Mouse (Mus musculus) spleen, adult 2 months (tissue): Measurements from ENCODE around the gene Txndc17. TPM values are rescaled to one million over a fixed set of nuclear protein-coding genes. Genes with fewer than 3 reads are reported as not detected.

Experiments
- DNase-seq, 2 experiments: peaks; one replicate each; pipeline versions ENCODE4 v3.0.0 to v3.0.0-alpha.2; 2012 to 2021; ENCODE audit warnings: low spot score in 2 of 2, low read depth in 1 of 2
- H3K27ac ChIP-seq: fragments of 200-500 bp; 2 replicates; pipeline ENCODE4 v1.5.1; 2012; ENCODE audit warnings: low read length, inconsistent platforms; ENCODE audit not compliant: insufficient read depth
- H3K27me3 ChIP-seq: fragments of 200-500 bp; 2 replicates; pipeline ENCODE4 v1.6.1; 2012; ENCODE audit warnings: mild to moderate bottlenecking, moderate library complexity, low read length, inconsistent platforms; ENCODE audit not compliant: control insufficient read depth, insufficient read depth
- H3K36me3 ChIP-seq: fragments of 200-500 bp; 2 replicates; pipeline ENCODE4 v1.6.1; 2012; ENCODE audit warnings: mild to moderate bottlenecking, low read length, inconsistent platforms; ENCODE audit not compliant: control insufficient read depth, insufficient read depth
- H3K4me1 ChIP-seq: fragments of 200-500 bp; 2 replicates; pipeline ENCODE4 v1.6.1; 2011; ENCODE audit warnings: inconsistent platforms; ENCODE audit not compliant: control insufficient read depth, insufficient read depth, insufficient read length
- H3K4me3 ChIP-seq: fragments of 200-500 bp; 2 replicates; pipeline ENCODE4 v1.5.1; 2011; ENCODE audit warnings: mild to moderate bottlenecking, inconsistent platforms; ENCODE audit not compliant: insufficient read depth, insufficient read length; ENCODE audit errors: extremely low read depth
- CTCF ChIP-seq: fragments of 200-500 bp; IDR thresholded peaks from 2 replicates; pipeline ENCODE4 v1.5.1; 2011; ENCODE audit warnings: mild to moderate bottlenecking, inconsistent platforms; ENCODE audit not compliant: insufficient read depth, insufficient read length, insufficient replicate concordance; ENCODE audit errors: extremely low read depth
- POLR2A ChIP-seq: fragments of 200-500 bp; IDR thresholded peaks from 2 replicates; pipeline ENCODE4 v1.6.1; 2011; ENCODE audit warnings: low read depth, low read length, inconsistent platforms
- WGBS: fragments of 180-500 bp; shearing (Covaris S2); methylation state at CpG from one replicate; pipeline ENCODE4 v1.1.7; 2018; 5-methylcytosine and 5-hydroxymethylcytosine counted together
- polyA plus RNA-seq: library from polyadenylated mRNA; depleted of rRNA; stranded (reverse); fragments of >200 nt; gene quantifications from 2 replicates; pipeline ENCODE4 v1.2.3, GENCODE M21; 2012

Txndc17 gene
- polyA plus RNA-seq, 1 experiment = 15.8 TPM

DNA sequence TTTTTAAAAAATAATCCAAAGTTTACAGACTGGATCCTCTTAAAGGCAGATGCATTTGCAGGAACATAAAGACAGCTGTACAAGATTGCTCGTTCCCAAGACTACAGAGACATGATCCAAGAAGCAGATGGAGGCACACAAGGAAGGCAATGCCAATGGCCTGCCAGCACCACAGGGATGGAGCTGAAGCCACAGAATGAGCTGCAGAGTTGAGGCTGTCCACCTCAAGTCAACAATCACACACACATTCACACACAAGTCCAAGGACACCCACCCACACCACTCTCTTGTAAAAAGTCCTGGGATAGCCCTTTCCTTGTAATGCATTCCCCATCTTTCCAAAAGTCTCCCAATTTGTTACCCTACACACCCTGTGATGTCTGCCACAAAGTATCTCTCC, 3.9 kb upstream of the Txndc17 start:
- H3K27me3 ChIP-seq = no peaks in the 10 kb centered on the region
- no peak overlapping the region for H3K4me3 ChIP-seq
- H3K36me3 ChIP-seq = peaks cover 6% of the 10 kb centered on the region
- H3K27ac ChIP-seq = no peak overlapping the region
- WGBS = 95% methylated on average over 1 of the region's 1 CpGs
- DNase-seq = no peak
- TF ChIP-seq POLR2A (no peak), CTCF (no peak)
- H3K4me1 ChIP-seq = no peaks in the 10 kb centered on the region; the same call in 1 of the 2 replicates

- H3K4me3 ChIP-seq = no peak overlapping the region
These were observed 2.1 kb upstream of the Txndc17 start for GRCm38 (mm10) chr11:72205256-72205655.

GRCm38 (mm10) chr11:72206341-72207203, 775 bp upstream of the Txndc17 start, which contains the start of gene Gm43951:
TSS of gene Gm43951 (minus strand) at chr11:72206840.
- WGBS = 2% methylated on average over 43 of the region's 43 CpGs
- H3K36me3 ChIP-seq = peaks cover 6% of the 10 kb centered on the region
- DNase-seq = no peak
- peak within 1 kb of the TSS; percentile 81 for H3K4me3 ChIP-seq
- no peaks in the 10 kb centered on the region; the same call in 1 of the 2 replicates for H3K4me1 ChIP-seq
- TF ChIP-seq CTCF (no peak), POLR2A (no peak)
- H3K27ac ChIP-seq = peak within 1 kb of the TSS; percentile 8; the same call in 1 of the 2 replicates
- H3K27me3 ChIP-seq = no peaks in the 10 kb centered on the region

More at GRCm38 (mm10) chr11:72205256-72205655, 2.1 kb upstream of the Txndc17 start:
- H3K4me1 ChIP-seq = no peaks in the 10 kb centered on the region; the same call in 1 of the 2 replicates
- no peak overlapping the region for H3K27ac ChIP-seq
- no peak for DNase-seq
- peaks cover 4% of the 10 kb centered on the region for H3K36me3 ChIP-seq
- 84% methylated on average over 6 of the region's 6 CpGs for WGBS
- TF ChIP-seq POLR2A (no peak), CTCF (no peak)
- H3K27me3 ChIP-seq = no peaks in the 10 kb centered on the region

DNA sequence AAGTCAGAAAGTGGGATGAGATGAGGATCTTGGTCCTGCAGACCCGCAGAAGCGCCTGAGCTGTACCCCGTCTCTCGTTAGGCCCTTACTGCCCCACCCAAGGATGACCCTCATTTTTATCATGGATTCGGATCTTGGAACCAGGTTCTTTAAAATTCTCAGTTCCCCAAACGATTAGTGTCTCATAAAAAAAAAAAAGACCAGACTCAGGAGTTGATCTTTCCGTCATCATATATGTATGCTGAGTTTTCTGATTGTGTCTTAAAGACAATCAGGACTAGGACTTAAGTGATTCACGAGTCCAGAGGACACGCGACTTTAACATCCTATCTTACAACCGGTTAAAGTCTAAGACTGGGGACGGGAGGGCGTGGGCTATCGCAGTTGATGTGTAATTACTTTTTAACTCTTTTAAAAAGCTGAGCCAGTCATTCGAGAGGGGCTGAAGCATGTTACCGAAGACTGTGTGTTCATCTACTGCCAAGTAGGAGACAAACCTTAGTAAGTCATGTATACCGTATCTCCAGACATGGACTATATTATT, 559 bp downstream of the Txndc17 start:
- WGBS = 13% methylated on average over 17 of the region's 17 CpGs
- TF ChIP-seq POLR2A (no peak), CTCF (no peak)
- Histone ChIP-seq H3K27me3 (no peaks in the 10 kb centered on the region), H3K36me3 (peaks cover 3% of the 10 kb centered on the region; the same call in 1 of the 2 replicates), H3K27ac (peak overlapping the region; percentile 8; the same call in 1 of the 2 replicates), H3K4me3 (peak overlapping the region; percentile 81), H3K4me1 (no peaks in the 10 kb centered on the region; the same call in 1 of the 2 replicates)
- DNase-seq = no peak

DNA sequence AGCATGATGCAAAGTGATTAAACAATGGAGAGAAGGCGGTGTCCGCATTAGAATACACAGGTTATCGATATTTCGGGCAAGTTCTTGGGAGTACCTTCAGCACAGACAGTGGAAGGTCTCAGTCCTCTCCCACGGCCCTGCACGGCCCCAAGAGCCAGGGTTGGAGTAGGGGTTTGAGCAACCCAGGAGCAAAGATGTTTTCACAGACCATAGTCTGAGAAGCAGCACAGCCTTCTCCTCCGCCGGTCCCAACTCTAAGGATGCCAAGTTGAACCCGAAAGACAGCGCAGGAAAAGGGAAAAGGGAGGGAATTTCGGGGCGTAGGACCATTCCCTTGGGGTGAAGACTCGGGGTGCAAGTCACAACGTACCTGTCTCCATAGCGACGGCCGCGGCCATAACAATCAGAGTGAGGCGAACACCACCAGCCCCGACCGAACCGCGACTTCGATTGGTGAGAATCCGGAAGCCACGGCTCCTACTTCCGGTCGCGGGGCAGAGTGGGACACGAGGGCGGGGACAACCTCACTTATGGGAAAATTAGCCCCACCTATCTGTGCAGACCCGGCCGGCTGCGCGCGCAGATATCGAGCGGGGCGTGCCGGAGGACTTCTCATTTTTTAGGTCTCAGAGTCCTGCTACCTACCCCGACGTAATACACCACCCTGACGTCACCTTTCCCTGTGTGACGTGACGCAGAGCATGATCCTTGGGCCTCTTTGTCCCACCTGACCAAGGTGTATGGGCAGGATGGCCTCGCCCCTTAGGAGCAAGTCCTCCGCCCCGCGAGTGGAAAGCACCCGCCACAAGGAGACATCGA, 7.5 kb downstream of the Txndc17 start:
- Histone ChIP-seq H3K36me3 (peaks cover 2% of the 10 kb centered on the region; the same call in 1 of the 2 replicates), H3K4me3 (peak overlapping the region; percentile 78), H3K4me1 (peaks cover 2% of the 10 kb centered on the region; the same call in 1 of the 2 replicates), H3K27me3 (no peaks in the 10 kb centered on the region), H3K27ac (peak overlapping the region; percentile 65)
- WGBS = 2% methylated on average over 51 of the region's 51 CpGs
- TF ChIP-seq POLR2A = peak; percentile 18; the same call in 1 of the 2 replicates
- TF ChIP-seq CTCF = no peak
- peak; percentile 92 to 97 for DNase-seq

DNA sequence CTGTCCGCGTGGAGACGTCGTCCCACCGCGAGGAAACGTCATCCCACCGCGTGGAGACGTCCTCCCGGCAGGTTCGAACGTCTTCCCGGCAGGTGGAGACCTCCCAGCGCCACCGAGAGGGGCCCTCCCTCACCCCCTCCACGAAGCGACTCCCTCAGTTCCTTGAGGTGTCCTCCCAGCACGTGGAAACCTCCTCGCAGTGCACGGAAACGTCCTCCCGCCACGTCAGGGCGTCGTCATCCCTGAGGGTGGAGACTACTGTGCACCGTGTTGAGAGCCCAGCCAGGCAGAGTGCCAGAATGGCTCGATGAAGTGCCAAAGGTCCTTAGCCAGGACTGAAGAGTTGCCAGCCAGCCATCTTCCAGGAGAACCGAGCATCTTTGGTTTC, 8.1 kb downstream of the Txndc17 start, which contains the start of gene Med31:
Gene Med31, minus strand, starts transcription at position 183 of the 388 bp plus-strand sequence.
- peak; percentile 66 to 67 for DNase-seq
- Histone ChIP-seq H3K27me3 (no peaks in the 10 kb centered on the region), H3K36me3 (peaks cover 2% of the 10 kb centered on the region; the same call in 1 of the 2 replicates), H3K27ac (peak within 1 kb of the TSS; percentile 65), H3K4me3 (peak within 1 kb of the TSS; percentile 78), H3K4me1 (peaks cover 2% of the 10 kb centered on the region; the same call in 1 of the 2 replicates)
- TF ChIP-seq POLR2A (no peak), CTCF (no peak)
- WGBS = under 1% methylated on average over 28 of the region's 29 CpGs

DNA sequence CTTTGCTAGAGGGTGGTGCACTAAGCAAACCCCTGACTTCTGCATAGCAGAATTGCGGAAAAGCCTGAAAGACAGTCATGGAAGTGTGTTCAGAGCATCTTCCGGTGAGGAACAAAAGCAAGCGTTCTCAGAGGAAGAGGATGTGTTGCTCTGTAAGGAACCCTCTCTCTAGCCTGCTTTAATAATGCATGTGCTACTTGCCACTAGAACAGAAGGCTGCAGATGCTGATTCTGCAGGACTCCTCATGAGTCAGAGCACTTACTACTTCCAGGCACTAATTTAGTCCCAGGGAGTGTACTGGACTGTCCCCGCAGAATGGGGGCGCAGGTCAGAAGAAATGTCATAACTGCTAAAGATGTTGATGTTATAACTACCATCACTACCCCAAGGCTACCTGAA, 9.8 kb downstream of the Txndc17 start:
- H3K27me3 ChIP-seq = no peaks in the 10 kb centered on the region

More for the DNA sequence above, 9.8 kb downstream of the Txndc17 start:
- WGBS = 88% methylated on average over 5 of the region's 5 CpGs
- Histone ChIP-seq H3K4me1 (peaks cover 2% of the 10 kb centered on the region; the same call in 1 of the 2 replicates), H3K4me3 (no peak overlapping the region), H3K36me3 (no peaks in the 10 kb centered on the region), H3K27ac (no peak overlapping the region)
- TF ChIP-seq POLR2A = no peak
- TF ChIP-seq CTCF = no peak
- no peak for DNase-seq
